Mouse (Mus musculus) cerebellum, postnatal 36 days (tissue): Measurements from ENCODE around the gene Cysrt1.
A peak's percentile ranks its signal among the peaks of the same experiment; 100 is the strongest.
"Not testable (repeated sequence)": the region's sequence is repeated elsewhere in the genome, so short reads cannot be mapped to it uniquely, and the experiment has no call there.

Experiments used
- DNase-seq, 2 experiments: peaks; one replicate each; pipeline ENCODE4 v3.0.0; 2021 to 2022; ENCODE audit warnings: mixed read lengths in 2 of 2

The Cysrt1 gene

GRCm38 (mm10) chr2:25264286-25264660 lies 22.0 kb upstream of the Cysrt1 start:
- peak in 1 of 2 experiments; percentile 37 for DNase-seq

DNA sequence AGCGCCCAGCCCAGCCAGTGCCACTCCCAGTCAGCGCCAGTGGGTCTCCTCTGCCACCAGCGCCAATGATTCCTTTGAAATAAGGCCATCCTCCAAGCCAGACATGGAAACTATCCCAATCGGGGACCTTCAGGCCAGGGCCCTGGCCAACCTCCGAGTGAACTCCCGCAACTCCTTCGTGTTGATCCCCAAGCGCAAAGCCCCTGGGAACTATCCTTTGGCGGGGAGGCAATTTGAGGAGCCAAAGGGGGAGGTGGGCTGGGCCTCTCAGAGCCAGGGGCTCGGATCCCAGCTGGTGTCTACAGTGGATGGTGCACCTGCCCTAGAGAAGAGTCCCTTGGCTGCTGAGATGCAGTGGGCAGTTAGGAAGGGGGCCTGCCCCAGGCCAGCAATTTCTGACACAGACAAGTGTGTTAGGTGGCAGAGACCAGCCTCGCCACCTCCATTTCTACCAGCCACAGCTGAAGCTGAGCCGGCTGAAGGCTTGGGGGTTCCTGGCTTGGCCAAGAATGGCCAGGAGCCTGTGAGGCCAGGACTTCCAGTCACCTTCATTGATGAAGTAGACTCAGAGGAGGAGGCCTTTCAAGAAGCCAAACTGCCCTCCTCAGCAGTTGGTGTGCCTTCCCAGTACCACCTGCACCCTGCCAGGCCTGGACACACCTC lies 21.5 kb upstream of the Cysrt1 start:
- DNase-seq = no peak

DNA sequence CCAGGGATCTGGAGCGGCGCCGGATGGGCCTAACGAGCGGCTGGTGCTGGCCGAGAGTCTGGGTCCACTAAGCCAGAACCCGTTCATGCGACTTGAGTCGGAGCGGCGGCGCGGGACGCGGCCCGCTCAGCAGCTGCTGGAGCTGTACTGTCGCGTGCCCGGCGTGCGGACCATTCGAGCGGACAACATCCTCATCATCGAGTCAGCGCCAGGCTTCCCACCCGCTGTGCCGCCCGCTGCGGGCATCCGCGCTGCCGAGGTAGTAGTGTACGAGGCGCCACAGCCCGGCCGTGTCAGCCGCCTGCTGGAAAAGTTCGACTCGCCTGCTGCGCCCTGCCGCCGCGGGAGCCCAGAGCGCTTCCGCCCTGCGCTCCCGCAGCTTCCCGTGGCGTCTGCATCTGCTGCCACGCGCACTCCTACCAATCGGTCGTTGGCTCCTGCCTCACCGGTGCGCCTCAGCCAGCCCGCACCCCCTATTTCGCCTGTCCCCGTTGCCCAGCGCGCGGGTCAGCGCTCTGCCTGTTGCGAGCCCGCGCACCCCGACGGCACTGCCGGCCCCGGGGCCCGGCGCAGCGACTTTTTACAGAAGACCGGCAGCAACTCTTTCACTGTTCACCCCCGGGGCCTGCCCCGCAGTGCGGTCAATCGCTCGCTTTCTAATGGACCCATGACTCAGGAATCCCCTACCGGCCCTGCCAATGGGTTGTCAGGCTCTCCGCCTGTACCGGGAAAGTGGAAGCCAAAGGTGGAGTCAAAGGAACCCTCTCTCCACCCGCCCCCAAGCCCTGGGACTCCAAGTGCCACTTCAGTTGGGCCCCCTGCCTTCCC lies 20.8 kb upstream of the Cysrt1 start:
- DNase-seq = peak in 1 of 2 experiments; percentile 79

DNA sequence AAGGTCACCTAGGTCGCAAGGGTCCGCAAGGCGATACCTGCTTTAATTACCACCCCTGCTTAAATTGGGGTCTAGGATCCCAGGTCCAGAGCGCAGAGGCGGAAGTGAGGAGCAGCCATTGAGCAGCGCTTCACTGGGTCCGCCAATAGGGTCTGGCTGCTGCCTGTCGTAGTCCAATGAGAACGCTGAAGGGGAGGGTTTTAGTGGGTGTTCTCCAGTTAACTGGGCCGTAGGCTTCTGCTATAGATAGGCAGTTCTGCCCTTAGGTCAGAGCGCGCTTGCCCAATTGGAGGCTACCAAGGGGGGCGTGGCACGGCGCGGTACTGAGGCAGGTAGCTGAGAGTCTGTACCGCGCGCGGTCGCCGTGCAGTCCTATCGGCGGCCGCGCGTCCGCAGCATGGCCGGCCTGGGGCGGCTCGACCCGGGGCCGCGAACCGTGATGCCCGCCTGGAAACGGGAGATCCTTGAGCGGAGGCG lies 20.1 kb upstream of the Cysrt1 start, which contains the start of gene Tprn:
Tprn (plus strand) TSS at position 328 of the 477 bp plus-strand sequence.
- DNase-seq = peak; percentile 97 to 98

DNA sequence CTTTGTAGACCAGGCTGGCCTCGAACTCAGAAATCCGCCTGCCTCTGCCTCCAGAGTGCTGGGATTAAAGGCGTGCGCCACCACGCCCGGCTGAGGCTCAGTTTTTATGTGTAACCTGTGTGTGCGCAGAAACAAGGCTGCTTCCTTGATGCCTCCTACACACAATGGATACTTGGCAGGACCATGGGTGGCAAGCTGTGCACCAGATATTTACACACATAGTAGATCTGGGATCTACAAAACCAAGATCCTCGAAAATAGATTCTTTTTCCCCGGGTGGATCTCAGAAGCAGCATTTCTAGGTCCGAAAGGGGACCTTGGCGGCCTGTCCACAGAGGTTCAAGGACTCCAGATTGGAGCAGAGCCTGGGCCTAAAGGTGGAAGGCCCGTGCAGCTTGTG lies 19.6 kb upstream of the Cysrt1 start:
- DNase-seq = no peak

DNA sequence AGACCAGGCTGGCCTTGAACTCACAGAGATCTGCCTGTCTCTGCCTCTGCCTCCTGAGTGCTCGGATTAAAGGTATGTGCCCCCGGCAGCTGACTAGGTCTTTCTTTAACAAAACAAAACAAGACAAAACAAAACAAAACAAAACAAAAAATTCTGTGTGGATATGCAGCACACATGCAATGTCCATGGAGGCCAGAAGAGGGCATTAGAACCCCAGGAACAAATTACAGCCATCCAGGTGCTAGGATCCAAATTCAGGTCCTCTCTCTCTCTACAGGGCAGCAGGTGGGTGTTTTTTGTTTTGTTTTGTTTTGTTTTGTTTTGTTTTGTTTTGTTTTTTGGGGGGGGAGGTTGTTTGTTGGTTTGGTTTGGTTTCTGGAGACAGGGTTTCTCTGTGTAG lies 16.6 kb upstream of the Cysrt1 start:
- DNase-seq = no peak

GRCm38 (mm10) chr2:25257250-25257649 lies 15.0 kb upstream of the Cysrt1 start:
- DNase-seq = not testable (repeated sequence)

- DNase-seq = peak; percentile 49 to 55
Observed at GRCm38 (mm10) chr2:25256443-25257109, 14.3 kb upstream of the Cysrt1 start.

DNA sequence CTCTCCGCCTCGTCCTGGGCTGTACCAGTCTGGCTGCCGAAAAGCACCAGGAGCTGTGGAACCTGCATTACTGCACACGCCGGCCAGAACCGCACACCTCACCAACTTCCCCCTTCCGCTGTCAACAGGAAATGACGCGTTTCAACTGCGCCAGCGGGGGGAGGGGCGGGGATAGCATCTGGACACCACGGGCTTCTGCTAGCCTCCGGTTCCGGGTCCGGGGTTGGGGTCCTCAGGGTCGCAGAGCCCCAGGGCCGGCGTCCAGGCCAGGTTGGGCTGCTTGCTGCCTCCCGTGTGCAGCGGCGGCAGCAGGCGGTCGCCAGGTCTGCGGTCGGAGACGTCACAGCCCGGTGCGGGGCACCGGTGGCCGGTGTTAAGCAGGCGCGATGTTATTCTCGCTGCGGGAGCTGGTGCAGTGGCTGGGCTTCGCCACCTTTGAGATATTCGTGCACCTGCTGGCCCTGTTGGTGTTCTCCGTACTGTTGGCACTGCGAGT lies 13.1 kb upstream of the Cysrt1 start, which contains the start of gene Tmem203:
Tmem203 (plus strand) TSS at position 156 of the 496 bp plus-strand sequence.
- peak; percentile 89 for DNase-seq

DNA sequence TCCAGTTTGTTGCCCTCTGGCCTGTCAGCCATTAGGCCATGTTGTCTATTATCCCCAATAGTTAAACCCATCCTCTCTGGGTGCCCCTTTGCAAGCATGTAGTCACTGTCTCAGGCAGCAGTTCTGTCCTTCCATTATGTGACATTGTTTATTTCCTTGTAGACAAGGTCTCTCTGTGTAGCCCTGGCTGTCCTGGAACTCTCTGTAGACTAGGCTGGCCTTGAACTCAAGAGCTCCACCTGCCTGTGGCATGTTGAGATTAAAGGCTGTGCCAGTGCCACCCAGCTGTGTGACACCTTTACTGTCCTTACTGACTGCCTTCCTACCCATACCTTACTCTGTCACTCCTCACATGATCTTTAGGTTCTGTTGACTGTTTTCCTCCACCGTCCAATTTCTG lies 10.1 kb upstream of the Cysrt1 start:
- DNase-seq = no peak

DNA sequence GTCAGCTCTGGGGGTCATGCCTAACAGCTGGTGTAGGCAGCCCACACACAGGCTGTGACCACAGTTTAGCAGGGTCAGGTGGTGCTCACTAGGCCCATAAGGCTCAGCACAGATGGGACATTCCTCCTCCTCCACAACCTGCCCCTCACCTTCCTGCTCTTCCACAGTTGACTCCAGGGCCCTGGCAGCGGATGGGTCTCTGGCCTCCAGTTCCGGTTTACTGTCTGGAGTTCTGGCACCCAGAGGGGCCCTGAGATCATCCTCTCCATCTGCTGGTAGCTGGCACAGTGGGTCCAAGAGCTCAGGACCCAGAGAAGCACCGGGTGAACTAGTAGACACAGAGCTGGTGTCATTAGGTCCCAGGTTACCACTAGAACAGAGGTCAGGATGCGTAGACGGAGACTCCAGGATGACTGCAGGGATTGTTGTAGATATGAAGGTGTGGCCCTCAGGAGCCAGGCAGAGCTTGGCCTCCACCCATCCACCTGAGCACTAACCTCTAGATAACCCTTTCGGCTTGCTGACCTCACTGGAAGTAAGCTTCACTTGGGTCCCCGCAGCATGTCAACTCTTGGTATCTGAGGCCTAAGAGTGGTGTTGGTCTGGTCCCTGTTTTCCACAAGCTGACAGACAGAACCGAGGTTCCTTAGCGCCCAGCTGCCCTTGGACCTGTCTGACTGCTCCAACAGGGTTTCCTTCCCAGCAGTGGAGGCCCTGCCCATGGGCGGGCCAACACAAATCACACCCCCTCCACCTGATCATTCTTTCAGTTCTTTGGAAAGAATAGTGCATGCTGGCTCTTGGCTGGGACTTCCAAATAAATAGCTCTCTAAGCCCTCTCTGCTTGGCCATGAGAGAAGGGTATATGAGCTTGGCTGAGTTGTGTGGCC lies 4.2 kb upstream of the Cysrt1 start, which contains the start of gene AL732309.1:
AL732309.1 (minus strand) TSS at position 681 of the 890 bp plus-strand sequence.
- peak in 1 of 2 experiments; percentile 60 for DNase-seq

DNA sequence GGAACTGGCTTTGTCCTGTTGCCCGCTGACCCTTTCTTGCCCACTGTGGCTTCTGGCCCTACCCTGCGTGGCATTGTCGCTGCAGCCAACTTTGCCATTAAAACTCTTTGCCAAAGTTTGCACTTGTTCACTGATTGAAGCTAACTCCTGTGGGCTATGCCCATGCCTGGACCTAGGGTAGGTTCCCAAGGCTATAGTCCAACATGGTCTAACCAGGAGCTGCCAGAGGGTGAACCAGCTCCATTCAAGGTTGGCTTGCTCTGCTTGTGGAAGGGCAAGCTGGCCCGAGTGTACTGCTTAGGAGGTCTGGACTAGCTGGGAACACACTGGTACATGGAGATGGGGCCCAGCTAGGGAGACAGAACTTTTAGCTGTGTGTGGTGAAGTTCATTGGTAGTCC lies 1.9 kb upstream of the Cysrt1 start:
- no peak for DNase-seq

- DNase-seq = no peak
Observed at GRCm38 (mm10) chr2:25243342-25243741, 1.1 kb upstream of the Cysrt1 start.

DNA sequence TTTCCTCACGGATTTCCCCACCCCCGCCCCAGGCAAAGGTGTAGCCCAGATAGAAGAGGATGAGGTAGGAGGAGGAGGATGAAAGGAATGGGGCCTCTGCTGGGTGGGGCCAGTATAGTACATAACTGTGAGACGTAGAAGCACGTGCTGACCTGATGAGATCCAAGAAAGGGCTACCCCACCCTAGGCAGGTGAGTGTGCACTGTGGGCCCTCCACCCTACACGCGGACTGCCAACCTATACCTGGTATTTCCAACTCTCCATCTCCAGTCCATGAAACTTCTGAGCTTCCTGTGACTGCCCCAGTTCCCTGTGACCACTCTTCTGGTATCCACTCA lies 845 bp downstream of the Cysrt1 start:
- DNase-seq = no peak

DNA sequence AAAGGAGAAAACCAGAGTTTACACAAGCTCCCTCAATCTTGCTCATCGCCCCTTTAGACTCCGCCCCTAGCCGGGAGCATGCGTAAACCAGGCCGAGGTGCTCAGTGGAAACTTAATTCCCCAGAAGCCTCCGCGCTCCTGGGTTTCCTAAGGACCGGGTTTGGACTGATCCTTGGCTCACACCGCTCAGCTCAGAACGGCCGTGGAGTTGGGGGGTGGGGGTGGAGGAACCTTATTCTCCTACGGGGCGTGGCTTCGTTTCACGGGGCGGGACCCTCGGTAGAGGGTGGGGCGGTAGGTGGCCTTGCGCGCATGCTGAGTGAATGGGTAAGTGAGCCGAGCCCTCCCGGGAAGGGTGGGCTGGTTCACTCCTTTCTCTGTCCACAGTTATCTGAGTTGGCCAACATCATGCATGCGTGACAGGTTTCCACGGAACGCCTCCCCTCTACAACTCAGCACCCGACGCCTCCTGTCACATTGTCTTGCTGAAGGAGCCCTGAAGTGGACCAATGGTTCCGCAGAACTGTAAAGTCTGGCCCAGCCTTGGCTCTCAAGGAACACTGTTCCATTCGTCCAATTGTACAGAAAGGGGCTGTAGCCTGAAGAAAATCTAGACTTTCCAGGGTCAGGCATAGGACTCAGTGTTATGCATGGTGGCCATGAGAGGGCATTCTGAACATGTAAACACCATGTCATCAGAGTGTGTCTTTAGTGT lies 1.4 kb downstream of the Cysrt1 start:
- peak; percentile 72 to 74 for DNase-seq

GRCm38 (mm10) chr2:25240310-25240709 lies 1.9 kb downstream of the Cysrt1 start:
- peak in 1 of 2 experiments; percentile 19 for DNase-seq

DNA sequence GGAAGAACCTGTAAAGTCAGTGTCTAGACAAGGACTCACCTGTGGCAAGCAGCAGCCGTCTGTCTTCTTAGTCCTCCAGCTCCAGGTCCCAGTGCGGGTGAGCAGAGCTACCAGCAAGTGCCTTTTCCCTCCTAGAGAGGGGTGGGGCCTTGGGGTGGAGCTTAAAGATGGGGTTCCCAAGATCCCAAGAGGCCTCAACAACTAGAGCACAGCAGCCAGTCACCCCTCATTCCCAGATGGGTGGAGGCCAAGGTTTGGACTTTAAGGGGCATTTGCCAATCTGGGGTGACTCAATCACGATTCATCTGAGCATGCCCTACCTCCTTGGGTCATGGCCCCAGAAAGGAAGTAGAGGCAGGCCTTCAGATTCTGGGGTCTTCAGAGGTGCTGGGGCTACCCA lies 2.5 kb downstream of the Cysrt1 start:
- no peak for DNase-seq

GRCm38 (mm10) chr2:25238106-25238505 lies 4.1 kb downstream of the Cysrt1 start:
- no peak for DNase-seq

GRCm38 (mm10) chr2:25237522-25237921 lies 4.7 kb downstream of the Cysrt1 start:
- no peak for DNase-seq

DNA sequence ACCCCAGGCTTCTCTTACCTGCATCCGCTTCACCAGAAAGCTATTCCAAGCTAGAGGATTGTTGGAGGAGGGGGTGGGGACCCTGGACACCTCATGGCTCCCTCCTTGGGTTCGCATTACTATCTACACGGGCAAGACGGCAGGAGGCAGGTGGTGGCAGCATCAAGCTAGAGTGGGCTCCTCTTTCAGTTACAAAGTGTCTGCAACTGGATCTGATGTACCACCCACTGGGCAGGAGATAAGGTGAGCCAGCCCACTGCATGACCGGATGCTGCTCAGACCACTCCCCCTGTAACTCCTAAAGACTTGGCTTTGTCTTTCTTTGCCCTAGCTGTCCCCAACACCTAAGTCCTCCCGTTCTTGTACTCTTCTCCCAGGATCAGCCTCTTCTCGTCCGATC lies 5.6 kb downstream of the Cysrt1 start, which contains the start of gene Rnf224:
Rnf224 (minus strand) TSS at position 174 of the 400 bp plus-strand sequence.
- DNase-seq = no peak

DNA sequence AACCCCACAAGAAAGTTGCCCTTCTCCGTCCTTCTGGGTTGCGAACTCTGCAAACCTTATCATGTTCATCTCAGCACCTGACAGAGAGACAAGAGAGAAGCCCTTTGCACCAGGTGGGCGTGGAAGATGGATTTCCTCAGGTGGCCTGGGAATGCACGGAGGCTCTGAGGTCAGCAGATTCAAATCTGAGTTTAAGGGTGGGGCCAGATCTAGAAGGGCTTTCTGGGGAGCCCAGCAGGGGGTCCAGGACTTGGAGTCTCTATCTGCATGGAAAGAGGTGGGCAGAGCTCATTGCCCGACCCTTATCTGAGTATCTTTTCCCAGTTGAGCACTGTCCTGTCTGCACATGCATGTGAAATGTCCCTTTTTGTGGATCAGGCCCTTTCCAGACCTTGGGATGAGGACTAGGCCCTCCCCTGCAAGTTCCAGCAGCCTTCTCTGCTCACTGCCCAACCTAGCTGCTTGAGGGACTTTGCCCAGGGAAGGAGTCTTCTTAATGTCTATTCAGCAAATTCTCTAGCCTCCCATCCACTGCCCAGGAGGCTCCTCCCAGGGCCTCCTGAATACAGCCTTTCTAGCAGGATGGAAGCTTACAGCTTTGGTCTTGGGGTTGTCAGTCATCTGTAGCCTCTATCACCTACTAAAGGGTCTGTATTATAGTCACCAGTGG lies 7.6 kb downstream of the Cysrt1 start:
- DNase-seq = no peak
